Mouse (Mus musculus): Measurements from ENCODE around the gene Abi3. TPM values are rescaled to one million over a fixed set of nuclear protein-coding genes. Genes with fewer than 3 reads are reported as not detected.
A peak's percentile ranks its signal among the peaks of the same experiment; 100 is the strongest.

The Abi3 gene
- polyA plus RNA-seq, 1 experiment from 2014 or later = 2.0 TPM

DNA sequence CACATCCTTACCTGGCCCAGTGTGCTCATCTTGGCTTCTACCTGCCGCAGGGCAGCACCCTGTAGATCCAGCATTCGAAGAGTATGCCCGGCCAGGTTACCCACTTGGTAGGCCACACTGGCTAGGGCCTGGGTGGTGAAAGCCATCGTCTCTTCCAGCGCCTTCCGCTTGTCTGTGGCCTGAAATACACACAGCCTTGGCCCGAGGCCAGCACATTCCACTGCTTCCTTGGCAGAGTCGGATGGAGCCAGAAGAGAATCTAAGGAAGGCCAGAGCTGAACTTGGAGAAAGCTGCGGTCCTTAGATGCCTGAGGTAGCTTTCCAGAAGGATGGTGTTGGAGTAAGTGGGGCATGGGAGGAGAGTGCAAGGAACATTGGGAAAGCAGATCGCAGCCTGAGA, 5.2 kb downstream of the Abi3 start, which contains the start of gene Gngt2:
Gene Gngt2, plus strand, starts transcription at position 158 of the 400 bp plus-strand sequence.
- no peak within 1 kb of the TSS for H3K4me3 ChIP-seq
- peaks cover 14% of the 10 kb centered on the region for H3K4me1 ChIP-seq
- H3K27ac ChIP-seq = no peak within 1 kb of the TSS
- WGBS = 77% methylated on average over 10 of the region's 10 CpGs
- no peaks in the 10 kb centered on the region for H3K36me3 ChIP-seq (replicated peaks)
- no peak within 1 kb of the TSS for H3K9ac ChIP-seq
- H3K4me2 ChIP-seq = no peak within 1 kb of the TSS
- peaks cover 45% of the 10 kb centered on the region for H3K27me3 ChIP-seq (replicated peaks)
- ATAC-seq (replicated peaks) = no peak
- no peaks in the 10 kb centered on the region for H3K9me3 ChIP-seq

DNA sequence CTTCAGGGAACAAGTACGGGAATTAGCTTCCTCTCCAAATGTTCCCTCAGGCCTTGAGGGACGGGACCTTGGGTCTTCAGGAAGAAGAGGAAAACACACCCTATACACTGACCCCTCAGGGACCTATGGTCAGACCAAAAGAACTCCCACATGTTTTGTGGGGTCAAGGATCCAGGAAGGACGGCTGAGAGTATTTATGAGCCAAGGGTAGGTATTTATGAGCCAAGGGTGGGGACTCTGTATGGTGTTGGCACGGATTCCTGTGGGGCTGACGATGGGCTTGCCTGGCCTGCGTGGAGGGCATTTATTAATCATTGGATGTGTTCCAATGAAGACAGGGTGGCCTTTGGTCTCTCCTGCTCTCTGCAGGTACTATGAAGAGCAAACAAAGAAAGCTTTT, 5.8 kb downstream of the Abi3 start:
- no peak overlapping the region for H3K4me2 ChIP-seq
- ATAC-seq (replicated peaks) = no peak
- no peak overlapping the region for H3K27ac ChIP-seq
- peaks cover 50% of the 10 kb centered on the region for H3K27me3 ChIP-seq (replicated peaks)
- no peaks in the 10 kb centered on the region for H3K36me3 ChIP-seq (replicated peaks)
- H3K4me3 ChIP-seq = no peak overlapping the region
- no peak overlapping the region for H3K9ac ChIP-seq
- peaks cover 15% of the 10 kb centered on the region for H3K4me1 ChIP-seq
- 69% methylated on average over 6 of the region's 6 CpGs for WGBS
- H3K9me3 ChIP-seq = no peaks in the 10 kb centered on the region

DNA sequence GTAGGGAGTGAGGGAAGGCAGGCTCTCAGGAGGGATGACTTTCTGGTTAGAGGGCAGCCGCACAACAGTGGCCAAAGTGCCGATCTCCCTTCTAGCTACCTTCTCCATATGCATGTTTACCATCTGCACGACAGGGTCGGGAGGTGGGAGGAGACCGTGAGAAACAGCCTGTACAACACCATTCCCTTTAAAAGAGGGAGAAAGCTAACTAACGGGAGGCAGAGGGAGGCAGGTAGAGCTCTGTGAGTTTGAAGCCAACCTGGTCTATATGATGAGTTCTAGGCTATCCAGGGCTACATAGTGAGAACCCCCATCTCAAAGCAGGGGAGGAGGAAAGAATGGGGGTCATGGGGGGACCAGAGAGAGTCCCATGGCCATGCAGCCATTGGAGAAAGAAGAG, 6.4 kb downstream of the Abi3 start:
- Histone ChIP-seq H3K27me3 (replicated peaks) (peaks cover 56% of the 10 kb centered on the region), H3K4me3 (no peak overlapping the region), H3K4me2 (no peak overlapping the region), H3K9ac (no peak overlapping the region), H3K27ac (no peak overlapping the region), H3K4me1 (peaks cover 21% of the 10 kb centered on the region), H3K9me3 (no peaks in the 10 kb centered on the region), H3K36me3 (replicated peaks) (no peaks in the 10 kb centered on the region)
- ATAC-seq (replicated peaks) = no peak
- WGBS = 48% methylated on average over 6 of the region's 6 CpGs

DNA sequence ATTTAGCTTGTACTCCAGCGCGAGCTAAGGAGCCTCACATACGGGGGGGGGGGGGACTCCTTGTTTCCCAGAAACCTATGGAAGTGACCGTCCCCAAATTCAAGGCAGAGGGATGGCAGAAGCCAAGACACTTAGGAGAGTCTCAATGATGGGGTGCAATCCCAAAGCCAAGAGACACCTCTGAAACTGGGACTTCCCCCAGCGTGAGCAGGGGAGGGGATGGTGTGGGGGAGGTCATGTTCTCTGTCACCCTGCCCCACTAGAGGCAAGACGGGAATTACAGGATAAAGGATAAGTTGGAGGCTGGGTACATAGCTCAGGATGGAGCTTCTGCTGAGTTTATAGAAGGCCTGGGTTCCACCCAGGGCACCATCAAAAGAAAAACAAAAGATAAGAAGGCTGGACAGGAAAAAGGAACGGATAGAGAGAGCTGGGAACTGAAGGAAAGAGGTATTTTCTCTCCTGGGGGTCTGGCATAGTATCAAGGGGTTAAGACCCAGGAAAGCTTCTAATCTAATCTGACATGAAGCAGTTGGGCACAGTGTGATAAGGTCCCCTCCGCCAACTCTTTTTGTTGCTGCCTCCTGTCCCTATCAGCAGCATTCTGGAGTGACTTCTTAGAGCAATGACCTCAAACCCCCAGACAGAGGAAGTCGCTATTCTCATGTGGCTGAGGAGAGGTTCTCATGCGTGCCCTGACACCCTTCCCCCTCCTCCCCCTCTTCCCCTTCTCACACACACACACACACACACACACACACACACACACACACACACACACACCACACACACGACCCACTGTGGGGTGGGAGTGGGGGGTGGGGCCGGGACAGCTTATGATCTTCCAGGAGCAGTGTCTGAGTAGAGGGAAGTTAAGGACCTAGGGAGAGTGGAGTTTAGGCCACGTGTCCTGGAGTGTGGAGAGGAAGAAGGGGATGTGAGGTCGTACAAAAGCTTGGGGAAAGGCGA, 7.2 kb downstream of the Abi3 start:
- Histone ChIP-seq H3K4me1 (peaks cover 28% of the 10 kb centered on the region), H3K9me3 (no peaks in the 10 kb centered on the region), H3K36me3 (replicated peaks) (no peaks in the 10 kb centered on the region), H3K4me2 (no peak overlapping the region), H3K27me3 (replicated peaks) (peaks cover 64% of the 10 kb centered on the region), H3K27ac (no peak overlapping the region), H3K9ac (no peak overlapping the region), H3K4me3 (no peak overlapping the region)
- ATAC-seq (replicated peaks) = no peak
- 20% methylated on average over 15 of the region's 15 CpGs for WGBS

DNA sequence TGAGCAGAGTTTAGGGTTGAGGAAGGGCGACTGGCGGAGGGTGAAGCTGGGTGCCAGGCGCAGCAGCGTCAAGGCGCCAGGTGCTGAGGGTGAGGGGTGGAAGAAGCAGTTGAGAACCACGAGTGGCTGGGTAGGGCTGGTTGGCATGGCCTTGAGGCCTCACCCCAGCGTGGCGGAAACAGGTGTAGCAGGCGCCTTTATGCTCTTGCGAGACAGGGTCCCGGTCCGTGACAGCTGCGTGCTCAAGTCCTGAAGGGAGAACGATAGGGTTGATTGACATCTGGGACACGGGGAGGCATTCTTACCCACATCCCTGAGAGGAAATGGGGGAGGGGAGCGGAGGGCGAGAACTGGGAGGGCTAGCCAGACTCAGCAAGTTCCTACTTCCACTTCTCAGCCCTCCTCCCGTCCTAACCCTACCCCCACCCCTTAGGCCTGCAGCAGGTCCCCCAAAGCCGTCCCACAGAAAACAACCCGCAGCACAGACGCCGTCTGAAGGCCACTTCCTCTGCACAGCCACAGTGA, 8.1 kb downstream of the Abi3 start:
- peaks cover 28% of the 10 kb centered on the region for H3K4me1 ChIP-seq
- no peak overlapping the region for H3K27ac ChIP-seq
- H3K9me3 ChIP-seq = no peaks in the 10 kb centered on the region
- no peak for ATAC-seq (replicated peaks)
- no peaks in the 10 kb centered on the region for H3K36me3 ChIP-seq (replicated peaks)
- 0 out of 2 replicates have a peak overlapping the region, but pooled peaks have one; percentile 9 for H3K4me2 ChIP-seq
- H3K27me3 ChIP-seq (replicated peaks) = peaks cover 72% of the 10 kb centered on the region
- WGBS = 6% methylated on average over 22 of the region's 22 CpGs
- H3K4me3 ChIP-seq = no peak overlapping the region
- H3K9ac ChIP-seq = no peak overlapping the region

DNA sequence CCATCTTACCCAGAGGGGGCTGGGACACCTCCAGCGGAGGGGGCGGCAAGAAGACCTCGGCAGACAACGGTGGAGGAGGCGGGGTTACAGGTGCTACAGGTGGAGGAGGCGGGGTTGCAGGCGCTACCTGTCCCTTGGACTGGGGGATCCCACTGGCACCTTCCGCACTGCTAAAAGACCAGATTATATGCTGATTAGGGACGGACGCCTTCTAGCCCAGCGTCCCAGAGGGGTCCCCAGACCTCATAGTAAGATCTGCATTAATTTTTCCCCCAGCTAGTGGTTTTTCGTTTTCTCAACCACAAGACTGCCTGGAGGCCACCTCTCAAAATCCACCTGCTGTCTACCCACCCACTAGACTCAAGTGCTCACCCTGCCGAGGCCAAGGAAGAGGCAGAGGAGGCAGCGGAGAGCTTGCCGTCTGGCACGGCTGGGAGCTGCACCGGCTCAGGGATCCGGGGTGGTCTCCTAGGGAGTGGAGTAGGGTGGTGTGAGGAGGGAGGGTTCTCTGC, 8.6 kb downstream of the Abi3 start:
- ATAC-seq (replicated peaks) = no peak
- WGBS = 9% methylated on average over 18 of the region's 18 CpGs
- H3K4me1 ChIP-seq = peaks cover 28% of the 10 kb centered on the region
- no peaks in the 10 kb centered on the region for H3K9me3 ChIP-seq
- H3K4me2 ChIP-seq = 0 out of 2 replicates have a peak overlapping the region, but pooled peaks have one; percentile 9
- no peaks in the 10 kb centered on the region for H3K36me3 ChIP-seq (replicated peaks)
- no peak overlapping the region for H3K27ac ChIP-seq
- H3K4me3 ChIP-seq = no peak overlapping the region
- no peak overlapping the region for H3K9ac ChIP-seq
- H3K27me3 ChIP-seq (replicated peaks) = peaks cover 77% of the 10 kb centered on the region

DNA sequence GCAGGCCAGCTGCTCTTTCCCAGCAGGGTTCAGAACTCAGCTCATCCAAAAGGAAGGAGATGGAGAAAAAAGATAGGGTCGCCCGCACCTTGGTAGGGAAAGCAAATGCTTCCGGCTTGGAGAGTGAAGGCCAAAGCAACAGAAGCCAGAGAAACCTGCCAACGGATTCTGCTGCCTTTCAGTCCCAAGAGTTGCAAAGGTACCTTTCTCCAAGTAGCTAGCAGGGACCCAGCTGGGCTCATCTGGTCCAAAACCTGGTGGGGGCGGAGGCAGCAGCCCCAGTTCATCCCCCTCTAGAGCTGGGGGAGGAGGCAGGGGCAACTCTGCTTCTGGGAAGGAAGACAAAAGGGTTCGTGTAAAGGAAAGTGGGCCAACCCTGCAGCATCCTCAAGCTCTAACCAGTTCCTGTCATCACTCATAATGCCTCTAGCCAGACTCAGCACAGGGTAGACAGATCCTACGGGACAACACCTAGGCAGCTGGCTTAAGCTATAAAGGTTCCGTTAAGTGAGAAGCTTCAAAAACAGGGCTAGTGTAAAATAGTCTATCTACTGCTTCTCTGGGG, 9.2 kb downstream of the Abi3 start:
- Histone ChIP-seq H3K4me2 (no peak overlapping the region), H3K9ac (no peak overlapping the region)
- no peak for ATAC-seq (replicated peaks)

DNA sequence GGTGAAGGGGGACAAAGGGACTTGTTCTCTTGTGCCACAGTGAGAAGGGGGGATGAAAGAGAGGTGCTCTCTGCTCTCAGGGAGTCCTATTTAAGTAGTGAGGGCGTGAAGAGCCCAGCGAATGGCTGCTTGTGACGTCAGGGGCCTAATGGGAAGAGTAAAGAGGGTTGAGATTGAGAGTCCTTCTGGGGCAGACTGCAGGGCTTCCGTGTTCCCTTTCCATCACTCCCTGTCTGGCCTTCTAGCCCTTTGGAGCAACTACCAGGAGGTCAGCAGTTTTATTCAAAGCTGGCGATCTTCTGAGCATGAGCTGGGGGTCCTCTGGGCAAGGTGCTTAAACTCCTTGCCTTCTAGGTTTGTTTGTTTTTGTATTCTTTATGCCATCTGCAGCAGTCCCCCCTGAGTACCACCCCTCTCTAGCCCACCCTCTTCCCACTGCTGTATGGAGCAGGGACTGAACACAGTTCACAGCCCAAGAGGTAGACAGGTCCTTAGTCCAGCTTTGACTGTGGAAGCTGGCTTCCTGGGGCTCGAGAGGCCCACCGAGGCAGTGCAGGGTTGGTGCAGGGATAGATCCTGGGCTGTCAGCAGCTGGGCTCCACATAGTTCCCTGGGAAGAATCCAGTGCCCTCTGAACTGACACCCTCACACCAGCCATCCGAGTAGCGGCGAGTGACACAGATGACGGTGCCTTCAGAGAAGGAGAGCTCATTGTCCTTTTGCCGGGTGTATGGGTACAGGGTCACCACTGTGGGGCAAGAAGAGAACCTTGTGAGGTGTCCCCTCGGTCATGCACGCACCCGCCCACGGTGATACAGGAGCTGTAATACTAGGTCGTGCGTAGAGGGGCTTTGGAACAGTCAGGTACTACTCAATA, 9.9 kb downstream of the Abi3 start:
- no peaks in the 10 kb centered on the region for H3K9me3 ChIP-seq
- no peak overlapping the region for H3K27ac ChIP-seq
- 34% methylated on average over 18 of the region's 18 CpGs for WGBS
- H3K36me3 ChIP-seq (replicated peaks) = no peaks in the 10 kb centered on the region
- no peak overlapping the region for H3K4me3 ChIP-seq
- no peak overlapping the region for H3K4me2 ChIP-seq
- H3K27me3 ChIP-seq (replicated peaks) = peaks cover 89% of the 10 kb centered on the region
- H3K4me1 ChIP-seq = peaks cover 28% of the 10 kb centered on the region
- ATAC-seq (replicated peaks) = no peak
- H3K9ac ChIP-seq = no peak overlapping the region

More for the DNA sequence above, 9.2 kb downstream of the Abi3 start:
- Histone ChIP-seq H3K27ac (no peak overlapping the region), H3K4me1 (peaks cover 28% of the 10 kb centered on the region), H3K36me3 (replicated peaks) (no peaks in the 10 kb centered on the region), H3K9me3 (no peaks in the 10 kb centered on the region), H3K27me3 (replicated peaks) (peaks cover 83% of the 10 kb centered on the region), H3K4me3 (no peak overlapping the region)
- WGBS = 23% methylated on average over 8 of the region's 8 CpGs

DNA sequence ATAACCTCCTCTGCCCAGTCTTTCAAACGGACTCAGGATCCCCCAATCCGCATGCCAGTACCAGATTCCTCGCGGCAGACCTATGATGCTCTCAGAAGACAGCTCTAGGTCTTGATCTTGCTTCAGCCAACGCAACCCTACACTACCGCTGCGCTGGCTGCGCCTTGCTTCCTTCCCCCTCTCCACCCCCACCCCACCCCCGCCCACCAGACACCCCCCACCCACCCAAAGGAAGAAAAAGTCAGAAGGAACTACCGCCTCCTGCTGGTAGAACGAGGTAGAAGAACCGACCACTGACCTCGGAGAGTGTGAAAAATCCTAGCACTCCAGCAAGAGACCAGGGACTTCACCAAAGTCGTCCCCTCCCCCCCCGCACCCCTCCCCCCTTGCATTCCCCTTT, 10.6 kb downstream of the Abi3 start:
- H3K9me3 ChIP-seq = no peaks in the 10 kb centered on the region
- 7% methylated on average over 14 of the region's 15 CpGs for WGBS
- no peak for ATAC-seq (replicated peaks)
- H3K9ac ChIP-seq = no peak overlapping the region
- peaks cover 96% of the 10 kb centered on the region for H3K27me3 ChIP-seq (replicated peaks)
- H3K4me1 ChIP-seq = peaks cover 28% of the 10 kb centered on the region
- H3K36me3 ChIP-seq (replicated peaks) = no peaks in the 10 kb centered on the region
- H3K27ac ChIP-seq = no peak overlapping the region
- no peak overlapping the region for H3K4me2 ChIP-seq
- H3K4me3 ChIP-seq = no peak overlapping the region

DNA sequence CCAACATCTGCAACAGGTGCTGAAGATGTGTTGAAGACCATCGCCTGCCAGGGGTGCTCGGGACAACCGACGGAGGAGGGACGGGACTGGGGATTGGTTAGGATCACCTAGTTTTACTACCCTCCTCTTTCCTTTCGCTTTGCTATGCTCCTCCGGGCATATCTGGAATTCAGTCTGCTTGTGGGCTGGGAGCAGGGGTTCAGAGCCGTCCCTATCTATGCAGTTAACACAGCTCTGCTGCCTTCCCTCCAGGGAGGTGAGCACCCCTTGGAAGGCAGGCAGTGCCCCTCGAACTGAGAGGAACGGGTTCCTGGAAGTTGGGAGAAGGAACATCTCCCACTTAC, 11.0 kb downstream of the Abi3 start:
- no peak for ATAC-seq (replicated peaks)
- Histone ChIP-seq H3K9ac (no peak overlapping the region), H3K4me3 (peak overlapping the region; percentile 22; the same call in 1 of the 2 replicates), H3K9me3 (no peaks in the 10 kb centered on the region), H3K4me2 (peak overlapping the region; percentile 42), H3K27me3 (replicated peaks) (peaks cover 97% of the 10 kb centered on the region), H3K36me3 (replicated peaks) (no peaks in the 10 kb centered on the region), H3K27ac (no peak overlapping the region), H3K4me1 (peaks cover 28% of the 10 kb centered on the region)
- WGBS = 6% methylated on average over 10 of the region's 10 CpGs

DNA sequence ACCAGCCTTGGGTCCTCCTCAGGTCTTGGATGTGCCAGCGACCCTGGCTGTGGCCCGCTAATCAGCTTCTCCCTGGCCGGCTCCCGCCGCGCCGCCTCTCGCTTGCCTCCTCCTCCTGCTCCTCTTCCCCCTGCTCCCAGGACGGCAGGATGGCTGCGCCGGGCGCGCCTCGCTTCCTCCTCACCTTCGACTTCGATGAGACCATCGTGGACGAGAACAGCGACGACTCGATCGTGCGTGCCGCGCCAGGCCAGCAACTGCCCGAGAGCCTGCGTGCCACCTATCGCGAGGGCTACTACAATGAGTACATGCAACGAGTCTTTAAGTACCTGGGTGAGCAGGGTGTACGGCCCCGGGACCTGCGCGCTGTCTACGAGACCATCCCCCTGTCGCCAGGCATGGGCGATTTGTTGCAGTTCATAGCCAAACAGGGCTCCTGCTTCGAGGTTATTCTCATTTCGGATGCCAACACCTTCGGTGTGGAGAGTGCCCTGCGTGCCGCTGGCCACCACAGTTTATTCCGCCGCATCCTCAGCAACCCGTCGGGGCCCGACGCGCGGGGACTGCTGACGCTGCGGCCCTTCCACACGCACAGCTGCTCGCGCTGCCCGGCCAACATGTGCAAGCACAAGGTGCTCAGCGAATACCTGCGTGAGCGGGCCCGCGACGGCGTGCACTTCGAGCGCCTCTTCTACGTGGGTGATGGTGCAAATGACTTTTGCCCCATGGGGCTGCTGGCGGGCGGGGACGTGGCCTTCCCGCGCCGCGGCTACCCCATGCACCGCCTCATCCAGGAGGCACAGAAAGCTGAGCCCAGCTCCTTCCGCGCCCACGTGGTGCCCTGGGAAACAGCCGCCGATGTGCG, 11.6 kb downstream of the Abi3 start:
- Histone ChIP-seq H3K27ac (no peak overlapping the region), H3K9ac (no peak overlapping the region), H3K36me3 (replicated peaks) (no peaks in the 10 kb centered on the region), H3K4me2 (peak overlapping the region; percentile 42), H3K9me3 (no peaks in the 10 kb centered on the region), H3K4me1 (peaks cover 28% of the 10 kb centered on the region), H3K4me3 (peak overlapping the region; percentile 22), H3K27me3 (replicated peaks) (peaks cover 92% of the 10 kb centered on the region)
- 2% methylated on average over 80 of the region's 80 CpGs for whole genome bisulfite sequencing
- ATAC-seq (replicated peaks) = no peak

All from midbrain, embryonic 15.5 days (tissue).